Mouse (Mus musculus): ENCODE measurements around the gene Atxn7. TPM values are rescaled to one million over a fixed set of nuclear protein-coding genes. Genes with fewer than 3 reads are reported as not detected.

Gene Atxn7
- polyA plus RNA-seq, 1 experiment from 2014 or later, result 1.2 TPM

DNA sequence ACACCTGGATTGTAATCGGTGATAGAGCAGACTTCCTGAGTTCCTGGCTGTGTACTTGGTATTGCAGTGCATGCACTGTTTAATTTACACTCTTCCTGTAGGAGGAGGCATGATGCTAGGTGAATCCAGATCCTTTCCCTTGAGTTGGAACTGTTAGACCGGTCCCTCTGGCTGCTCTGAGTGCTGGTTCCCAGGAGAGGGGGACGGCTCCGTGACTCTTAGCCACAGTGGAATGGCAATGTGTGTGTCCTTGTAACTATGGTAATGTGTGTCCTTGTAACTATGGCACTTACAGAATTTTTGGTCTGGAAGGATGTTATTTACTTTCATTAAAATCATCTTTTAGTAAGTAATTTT, 103.9 kb downstream of the Atxn7 start:
- Histone ChIP-seq H3K9ac (ENCODE audit: low read depth, low read length) (no peak overlapping the region), H3K4me3 (ENCODE audit: low read depth, low read length) (no peak overlapping the region), H3K27ac (ENCODE audit: low read length) (no peak overlapping the region; the same call in 1 of the 2 replicates), H3K9me3 (replicated peaks; ENCODE audit: control insufficient read depth, low read length) (no peaks in the 10 kb centered on the region), H3K4me2 (ENCODE audit: low read depth, low read length) (no peak overlapping the region), H3K36me3 (ENCODE audit: control insufficient read depth, insufficient read depth) (no peaks in the 10 kb centered on the region), H3K4me1 (ENCODE audit: control insufficient read depth, low read depth, low read length) (peaks cover 14% of the 10 kb centered on the region), H3K27me3 (ENCODE audit: control insufficient read depth, insufficient read depth, low read depth, low read length) (no peaks in the 10 kb centered on the region)
- 46% methylated on average over 4 of the region's 4 CpGs for WGBS (ENCODE audit: insufficient replicate concordance)
- no peak for ATAC-seq (ENCODE audit: low read depth)

DNA sequence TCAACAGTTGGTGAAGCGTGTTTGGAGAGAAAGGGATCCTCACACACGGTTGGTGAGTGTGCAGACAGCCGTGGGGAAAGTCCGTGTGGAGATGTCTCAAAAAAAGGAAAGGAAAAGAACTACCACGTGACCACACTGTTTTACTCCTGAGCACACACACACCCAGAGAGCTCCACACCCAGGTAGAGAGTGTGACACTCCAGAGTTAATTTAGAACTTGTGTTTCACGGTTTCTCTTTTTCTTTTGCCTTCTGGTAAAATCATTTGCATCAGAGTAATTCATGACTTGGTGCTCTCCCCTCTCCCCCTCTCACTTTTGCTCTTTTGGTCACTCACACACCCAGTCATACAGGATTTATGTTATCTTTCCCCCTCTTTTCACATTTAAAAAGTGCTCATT, 105.0 kb downstream of the Atxn7 start:
- Histone ChIP-seq H3K27ac (ENCODE audit: low read length) (no peak overlapping the region), H3K4me2 (ENCODE audit: low read depth, low read length) (no peak overlapping the region), H3K4me3 (ENCODE audit: low read depth, low read length) (no peak overlapping the region), H3K4me1 (ENCODE audit: control insufficient read depth, low read depth, low read length) (peaks cover 14% of the 10 kb centered on the region), H3K36me3 (ENCODE audit: control insufficient read depth, insufficient read depth) (no peaks in the 10 kb centered on the region), H3K9ac (ENCODE audit: low read depth, low read length) (no peak overlapping the region), H3K27me3 (ENCODE audit: control insufficient read depth, insufficient read depth, low read depth, low read length) (no peaks in the 10 kb centered on the region), H3K9me3 (replicated peaks; ENCODE audit: control insufficient read depth, low read length) (no peaks in the 10 kb centered on the region)
- ATAC-seq (ENCODE audit: low read depth), result no peak
- WGBS (ENCODE audit: insufficient replicate concordance), result 40% methylated on average over 6 of the region's 6 CpGs

DNA sequence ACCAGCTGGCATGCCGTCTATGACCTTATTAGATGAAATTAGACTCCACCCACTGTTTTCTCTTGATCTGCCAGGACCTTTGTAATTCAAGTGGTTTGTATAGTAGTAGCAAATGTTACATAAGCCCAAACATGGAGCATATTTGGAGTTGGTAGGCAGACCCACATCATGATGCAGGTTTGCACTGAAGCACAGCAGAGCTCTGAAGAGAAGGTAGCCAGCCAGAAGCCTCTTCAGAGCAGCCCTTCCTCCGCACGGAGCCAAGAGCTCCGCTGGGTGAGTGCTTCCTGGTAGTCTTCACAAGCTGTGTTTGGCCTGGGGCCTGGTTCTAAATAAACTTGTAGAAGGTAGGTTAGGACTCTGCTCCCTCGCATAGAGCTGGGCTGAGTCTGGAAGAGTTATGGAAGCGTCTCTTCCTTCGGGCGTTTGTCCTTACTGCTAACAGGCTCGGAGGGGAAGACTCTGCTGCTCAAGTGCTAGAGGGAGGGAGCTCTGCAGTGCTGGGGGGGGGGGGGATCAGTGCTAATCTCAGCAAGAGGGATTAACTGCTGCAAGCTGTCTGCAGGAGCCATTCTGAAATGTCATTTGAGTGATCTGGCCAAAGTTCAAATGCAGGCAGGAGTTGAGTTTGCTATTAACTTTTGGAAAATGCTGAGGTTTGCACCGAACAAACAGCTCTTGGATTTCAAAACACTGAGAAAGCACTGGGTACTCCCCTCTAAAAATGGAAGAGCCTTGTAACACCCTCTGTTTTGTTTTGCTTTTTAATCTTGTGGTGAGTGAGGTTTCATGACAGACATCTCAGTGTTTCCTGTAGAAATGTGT, 106.6 kb downstream of the Atxn7 start:
- ATAC-seq (ENCODE audit: low read depth), result peak; percentile 61
- WGBS (ENCODE audit: insufficient replicate concordance), result 10% methylated on average over 10 of the region's 10 CpGs
- H3K4me2 ChIP-seq (ENCODE audit: low read depth, low read length), result peak overlapping the region; percentile 55
- H3K9me3 ChIP-seq (replicated peaks; ENCODE audit: control insufficient read depth, low read length), result no peaks in the 10 kb centered on the region
- H3K4me3 ChIP-seq (ENCODE audit: low read depth, low read length), result peak overlapping the region; percentile 23
- no peaks in the 10 kb centered on the region for H3K36me3 ChIP-seq (ENCODE audit: control insufficient read depth, insufficient read depth)
- peak overlapping the region; percentile 84 for H3K27ac ChIP-seq (ENCODE audit: low read length)
- H3K27me3 ChIP-seq (ENCODE audit: control insufficient read depth, insufficient read depth, low read depth, low read length), result no peaks in the 10 kb centered on the region
- H3K4me1 ChIP-seq (ENCODE audit: control insufficient read depth, low read depth, low read length), result peaks cover 14% of the 10 kb centered on the region
- H3K9ac ChIP-seq (ENCODE audit: low read depth, low read length), result peak overlapping the region; percentile 27; the same call in 1 of the 2 replicates

DNA sequence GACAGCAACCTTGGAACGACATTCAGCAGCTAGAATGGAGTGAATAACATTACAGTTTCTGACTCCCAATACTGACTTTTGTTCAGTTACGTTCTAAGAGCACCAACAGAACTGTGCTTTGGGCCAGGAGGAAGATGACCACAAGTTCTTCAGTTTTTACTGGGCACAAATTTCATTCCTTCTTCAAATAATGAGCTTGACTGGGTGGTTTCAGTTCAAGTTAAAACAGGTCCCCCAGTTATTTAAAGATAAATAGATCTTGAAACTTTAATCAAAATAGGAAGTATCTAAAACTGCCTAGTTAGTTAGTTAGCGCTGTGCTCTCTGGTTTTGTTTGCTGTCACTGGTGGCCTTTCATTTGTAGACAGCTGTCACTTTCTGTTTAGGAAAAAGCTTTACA, 107.3 kb downstream of the Atxn7 start:
- Histone ChIP-seq H3K4me3 (ENCODE audit: low read depth, low read length) (no peak overlapping the region), H3K27ac (ENCODE audit: low read length) (peak overlapping the region; percentile 69), H3K9ac (ENCODE audit: low read depth, low read length) (no peak overlapping the region), H3K4me2 (ENCODE audit: low read depth, low read length) (peak overlapping the region; percentile 55; the same call in 1 of the 2 replicates), H3K36me3 (ENCODE audit: control insufficient read depth, insufficient read depth) (no peaks in the 10 kb centered on the region), H3K27me3 (ENCODE audit: control insufficient read depth, insufficient read depth, low read depth, low read length) (no peaks in the 10 kb centered on the region), H3K4me1 (ENCODE audit: control insufficient read depth, low read depth, low read length) (peaks cover 14% of the 10 kb centered on the region), H3K9me3 (replicated peaks; ENCODE audit: control insufficient read depth, low read length) (no peaks in the 10 kb centered on the region)
- ATAC-seq (ENCODE audit: low read depth), result no peak
- WGBS (ENCODE audit: insufficient replicate concordance), result 20% methylated on average over 3 of the region's 3 CpGs

- no peaks in the 10 kb centered on the region for H3K27me3 ChIP-seq (ENCODE audit: control insufficient read depth, insufficient read depth, low read depth, low read length)
- H3K9me3 ChIP-seq (replicated peaks; ENCODE audit: control insufficient read depth, low read length), result no peaks in the 10 kb centered on the region
- WGBS (ENCODE audit: insufficient replicate concordance), result 63% methylated on average over 6 of the region's 6 CpGs
- H3K4me1 ChIP-seq (ENCODE audit: control insufficient read depth, low read depth, low read length), result peaks cover 9% of the 10 kb centered on the region
- no peak overlapping the region for H3K4me2 ChIP-seq (ENCODE audit: low read depth, low read length)
- no peak overlapping the region for H3K4me3 ChIP-seq (ENCODE audit: low read depth, low read length)
- no peak overlapping the region for H3K9ac ChIP-seq (ENCODE audit: low read depth, low read length)
- H3K27ac ChIP-seq (ENCODE audit: low read length), result peak overlapping the region; percentile 27; the same call in 1 of the 2 replicates
- no peak for ATAC-seq (ENCODE audit: low read depth)
- no peaks in the 10 kb centered on the region for H3K36me3 ChIP-seq (ENCODE audit: control insufficient read depth, insufficient read depth)
These were observed 109.5 kb downstream of the Atxn7 start for GRCm38 (mm10) chr14:14070541-14071315.

DNA sequence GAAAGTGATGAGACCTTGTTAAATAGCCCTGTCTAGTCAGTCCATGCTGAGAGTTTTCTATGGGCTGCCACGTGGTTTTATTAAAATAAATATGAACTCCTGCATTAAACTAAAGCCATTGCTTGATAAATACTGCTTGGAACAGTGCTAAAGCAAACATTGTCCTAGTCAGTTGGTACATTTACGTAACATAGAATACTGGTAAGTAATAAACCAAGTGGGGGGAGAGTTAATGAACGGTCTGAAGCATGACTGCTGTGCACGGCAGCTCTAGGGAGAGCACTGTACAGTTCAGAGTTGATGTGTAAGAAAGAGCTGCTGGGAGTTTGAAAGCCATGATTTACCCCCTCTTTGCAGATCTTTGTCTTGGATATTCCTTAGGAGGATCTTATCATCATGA, 110.2 kb downstream of the Atxn7 start:
- Histone ChIP-seq H3K27me3 (ENCODE audit: control insufficient read depth, insufficient read depth, low read depth, low read length) (no peaks in the 10 kb centered on the region), H3K9me3 (replicated peaks; ENCODE audit: control insufficient read depth, low read length) (no peaks in the 10 kb centered on the region), H3K4me1 (ENCODE audit: control insufficient read depth, low read depth, low read length) (peaks cover 3% of the 10 kb centered on the region), H3K4me3 (ENCODE audit: low read depth, low read length) (no peak overlapping the region), H3K27ac (ENCODE audit: low read length) (peak overlapping the region; percentile 21), H3K4me2 (ENCODE audit: low read depth, low read length) (no peak overlapping the region), H3K9ac (ENCODE audit: low read depth, low read length) (no peak overlapping the region), H3K36me3 (ENCODE audit: control insufficient read depth, insufficient read depth) (no peaks in the 10 kb centered on the region)
- ATAC-seq (ENCODE audit: low read depth), result peak; percentile 56
- WGBS (ENCODE audit: insufficient replicate concordance), result 58% methylated on average over 4 of the region's 4 CpGs

DNA sequence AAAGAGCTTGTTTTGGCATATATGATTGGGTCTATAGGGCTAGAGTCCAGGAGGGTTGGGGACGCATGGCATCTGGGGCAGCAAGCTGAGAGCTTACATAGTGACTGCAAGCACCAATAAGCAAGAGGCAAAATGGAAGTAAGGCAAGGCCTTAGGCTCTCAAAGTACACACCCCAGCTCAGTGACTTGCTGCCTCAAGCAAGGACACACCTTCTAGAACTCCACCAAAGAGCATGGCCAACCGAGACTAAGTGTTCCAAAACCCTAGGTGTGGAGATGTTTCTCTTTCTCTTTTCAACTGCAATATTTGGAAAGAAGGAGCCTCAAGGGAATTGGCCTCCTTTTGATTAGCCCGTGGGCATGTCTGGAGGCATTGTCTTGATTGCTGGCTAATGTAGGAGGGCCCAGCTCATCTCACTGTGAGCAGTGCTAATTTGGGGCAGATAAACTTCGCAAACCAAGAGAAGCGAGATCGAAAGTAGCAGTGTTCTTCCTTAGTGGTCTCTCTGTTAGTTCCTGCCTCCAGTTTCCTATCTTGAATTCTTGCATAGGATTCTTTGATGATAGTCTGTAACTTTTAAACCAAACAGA, 119.5 kb downstream of the Atxn7 start:
- no peaks in the 10 kb centered on the region for H3K36me3 ChIP-seq (ENCODE audit: control insufficient read depth, insufficient read depth)
- no peak overlapping the region for H3K27ac ChIP-seq (ENCODE audit: low read length)
- no peaks in the 10 kb centered on the region; the same call in 1 of the 2 replicates for H3K4me1 ChIP-seq (ENCODE audit: control insufficient read depth, low read depth, low read length)
- H3K4me3 ChIP-seq (ENCODE audit: low read depth, low read length), result no peak overlapping the region
- WGBS (ENCODE audit: insufficient replicate concordance), result 44% methylated on average over 6 of the region's 6 CpGs
- no peak for ATAC-seq (ENCODE audit: low read depth)
- H3K4me2 ChIP-seq (ENCODE audit: low read depth, low read length), result no peak overlapping the region
- H3K9ac ChIP-seq (ENCODE audit: low read depth, low read length), result no peak overlapping the region
- no peaks in the 10 kb centered on the region for H3K9me3 ChIP-seq (replicated peaks; ENCODE audit: control insufficient read depth, low read length)
- H3K27me3 ChIP-seq (ENCODE audit: control insufficient read depth, insufficient read depth, low read depth, low read length), result no peaks in the 10 kb centered on the region

- H3K4me1 ChIP-seq (ENCODE audit: control insufficient read depth, low read depth, low read length), result peaks cover 14% of the 10 kb centered on the region; the same call in 1 of the 2 replicates
- H3K27ac ChIP-seq (ENCODE audit: low read length), result no peak overlapping the region
- no peak overlapping the region for H3K4me2 ChIP-seq (ENCODE audit: low read depth, low read length)
- no peak overlapping the region for H3K9ac ChIP-seq (ENCODE audit: low read depth, low read length)
- no peaks in the 10 kb centered on the region for H3K27me3 ChIP-seq (ENCODE audit: control insufficient read depth, insufficient read depth, low read depth, low read length)
- no peak overlapping the region for H3K4me3 ChIP-seq (ENCODE audit: low read depth, low read length)
- ATAC-seq (ENCODE audit: low read depth), result no peak
- no peaks in the 10 kb centered on the region; the same call in 1 of the 2 replicates for H3K36me3 ChIP-seq (ENCODE audit: control insufficient read depth, insufficient read depth)
- 77% methylated on average over 8 of the region's 8 CpGs for WGBS (ENCODE audit: insufficient replicate concordance)
- H3K9me3 ChIP-seq (replicated peaks; ENCODE audit: control insufficient read depth, low read length), result no peaks in the 10 kb centered on the region
These were observed 122.6 kb downstream of the Atxn7 start for GRCm38 (mm10) chr14:14083811-14084210.
